Mouse (Mus musculus) ES-Bruce4 (cell line): Measurements from ENCODE around the gene Olfr710.

Experiments
- CTCF ChIP-seq: IDR thresholded peaks from one replicate; pipeline ENCODE4 v1.8.1; 2011; ENCODE audit warnings: low read depth, low read length
- POLR2A ChIP-seq: IDR thresholded peaks from one replicate; pipeline ENCODE4 v1.8.1; 2011; ENCODE audit warnings: low read length; ENCODE audit not compliant: insufficient read depth

- TF ChIP-seq CTCF (no peak), POLR2A (no peak)
Observed at GRCm38 (mm10) chr7:106948212-106948611, at the start of gene Olfr710.
